Mouse (Mus musculus) hematopoietic stem cell, adult 5-6 weeks (primary cell): Measurements from ENCODE around the gene Pcnx. TPM values are rescaled to one million over a fixed set of nuclear protein-coding genes. Genes with fewer than 3 reads are reported as not detected.
A peak's percentile ranks its signal among the peaks of the same experiment; 100 is the strongest.

Experiments
- ATAC-seq, 2 experiments: fragments of 125-278 bp in 1 of 2; replicated peaks in 1 of 2; 2 replicates each; pipeline ENCODE4 v1.8.0; 2016 to 2017; ENCODE audit warnings: inconsistent platforms in 2 of 2, mild to moderate bottlenecking in 2 of 2, moderate number of reproducible peaks in 2 of 2, low read depth in 1 of 2, moderate TSS enrichment in 1 of 2; ENCODE audit not compliant: low FRiP score in 2 of 2, poor library complexity in 2 of 2, severe bottlenecking in 2 of 2, insufficient read depth in 1 of 2, low TSS enrichment in 1 of 2
- total RNA-seq: library from RNA; stranded (forward); fragments of 172-1452, 232-1000 nt; gene quantifications from 2 replicates; pipeline ENCODE4 v1.2.3, GENCODE M21; 2017

Gene Pcnx
- total RNA-seq, 1 experiment from 2014 or later = 12.1 TPM

DNA sequence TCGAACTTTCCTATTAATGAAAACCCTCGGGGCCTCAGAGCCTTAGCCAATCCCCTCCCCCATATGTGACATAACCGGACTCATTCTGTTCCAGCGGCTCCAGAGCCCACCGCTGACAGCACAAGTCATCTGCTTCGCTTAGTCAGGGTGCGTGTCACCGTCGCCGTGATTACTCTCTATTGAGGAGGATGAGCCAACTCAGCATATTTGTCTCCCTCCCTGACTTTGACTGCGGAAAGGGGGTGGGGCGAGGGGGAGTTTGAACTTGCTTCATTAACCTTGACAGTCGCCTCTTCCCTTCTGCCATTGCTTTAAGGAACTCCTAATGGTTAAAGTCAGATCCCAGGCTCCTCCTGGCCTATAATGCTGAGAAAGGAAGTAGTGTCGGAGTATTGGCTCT, 14.8 kb upstream of the Pcnx start:
- peak; percentile 37 to 62 for ATAC-seq

- ATAC-seq = no peak
Measured at GRCm38 (mm10) chr12:81849629-81850028, 10.2 kb upstream of the Pcnx start.

GRCm38 (mm10) chr12:81852551-81852950, 7.3 kb upstream of the Pcnx start:
- no peak for ATAC-seq

- no peak for ATAC-seq
Measured at GRCm38 (mm10) chr12:81852977-81853376, 6.8 kb upstream of the Pcnx start.

DNA sequence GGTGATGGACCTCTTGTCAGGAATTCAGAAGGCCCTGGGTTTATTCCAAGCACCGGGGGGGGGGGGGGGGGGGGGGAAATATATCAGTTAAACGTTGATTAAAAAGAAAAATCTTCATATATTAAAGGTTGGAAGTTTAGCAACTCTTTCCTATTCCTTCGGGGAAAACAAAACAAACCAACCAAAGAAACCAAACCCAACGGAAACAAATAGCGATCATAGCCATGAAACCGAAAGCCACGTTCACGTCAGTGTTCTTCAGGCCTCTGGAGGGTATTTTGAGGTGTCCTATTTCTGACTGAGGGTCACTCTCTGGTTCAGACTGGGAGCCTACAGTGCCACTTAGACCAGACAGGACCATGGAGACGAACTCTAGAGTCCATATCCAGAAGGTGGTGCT, 6.3 kb upstream of the Pcnx start:
- no peak for ATAC-seq

GRCm38 (mm10) chr12:81855031-81855430, 4.8 kb upstream of the Pcnx start:
- no peak for ATAC-seq

GRCm38 (mm10) chr12:81856696-81857095, 3.1 kb upstream of the Pcnx start:
- peak in 1 of 2 experiments; percentile 20; a peak in 1 of 4 replicates for ATAC-seq

DNA sequence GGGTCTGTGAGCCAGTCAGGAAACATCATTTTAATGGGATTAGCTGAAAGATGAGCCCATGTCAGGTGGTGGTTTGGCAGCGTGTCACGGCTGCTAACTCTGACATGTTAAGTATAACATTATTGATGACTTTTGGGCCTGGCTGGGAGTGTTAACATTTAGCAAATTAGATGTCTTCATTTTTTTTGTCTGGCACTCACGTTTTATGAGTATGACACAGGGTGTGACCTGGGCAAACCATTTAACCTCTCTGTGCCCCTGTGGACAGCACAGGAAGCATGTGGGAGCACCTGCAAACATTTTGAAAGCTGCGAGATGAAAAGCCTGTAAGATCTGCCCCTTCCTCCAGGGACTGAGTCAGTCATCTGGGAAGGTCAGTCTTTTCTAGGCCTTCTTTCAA, 2.6 kb upstream of the Pcnx start:
- no peak for ATAC-seq

- ATAC-seq = no peak
Measured at GRCm38 (mm10) chr12:81857978-81858569, 1.7 kb upstream of the Pcnx start.

DNA sequence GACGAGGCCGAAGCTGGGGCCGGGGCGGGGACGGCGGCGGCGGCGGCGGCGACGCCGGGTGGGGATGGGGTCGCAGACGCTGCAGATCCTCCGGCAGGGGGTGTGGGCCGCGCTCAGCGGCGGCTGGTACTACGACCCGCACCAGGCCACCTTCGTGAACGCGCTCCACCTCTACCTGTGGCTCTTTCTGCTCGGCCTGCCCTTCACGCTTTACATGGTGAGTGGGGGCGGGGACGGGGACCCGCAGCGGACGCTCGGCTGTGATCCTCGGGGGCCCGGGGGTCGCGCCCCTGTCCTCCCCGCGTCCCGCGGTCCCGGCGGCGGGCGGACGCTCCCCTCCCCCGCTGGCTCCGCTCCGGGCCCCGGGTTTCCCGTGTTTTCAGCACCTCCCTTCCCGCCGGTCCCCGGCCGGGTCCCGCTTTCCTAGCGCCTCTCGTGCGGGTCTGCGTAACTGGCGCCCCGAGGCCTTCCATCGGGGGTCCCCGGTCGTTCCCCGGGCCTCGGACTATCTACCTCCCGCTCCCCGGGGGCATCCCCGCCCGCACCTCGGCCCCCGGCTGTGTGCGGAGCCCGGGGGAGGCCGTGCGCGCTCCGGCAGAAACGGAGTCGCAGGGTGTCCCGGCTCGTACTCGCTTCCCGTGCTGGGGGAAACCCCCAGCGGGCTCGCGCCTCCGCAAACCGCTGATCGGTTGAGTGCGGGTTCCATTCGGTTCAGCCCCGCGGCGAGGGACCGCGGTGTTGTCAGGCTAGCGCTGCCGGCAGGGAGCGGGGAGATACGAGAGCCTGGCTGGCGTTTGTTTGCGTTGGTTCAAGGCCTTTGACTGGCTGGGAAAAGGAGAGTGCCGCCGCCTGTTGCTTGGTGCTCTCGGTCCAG, 722 bp downstream of the Pcnx start:
- ATAC-seq = peak; percentile 25 to 35

- no peak for ATAC-seq
Measured at GRCm38 (mm10) chr12:81861199-81862085, 1.6 kb downstream of the Pcnx start.

DNA sequence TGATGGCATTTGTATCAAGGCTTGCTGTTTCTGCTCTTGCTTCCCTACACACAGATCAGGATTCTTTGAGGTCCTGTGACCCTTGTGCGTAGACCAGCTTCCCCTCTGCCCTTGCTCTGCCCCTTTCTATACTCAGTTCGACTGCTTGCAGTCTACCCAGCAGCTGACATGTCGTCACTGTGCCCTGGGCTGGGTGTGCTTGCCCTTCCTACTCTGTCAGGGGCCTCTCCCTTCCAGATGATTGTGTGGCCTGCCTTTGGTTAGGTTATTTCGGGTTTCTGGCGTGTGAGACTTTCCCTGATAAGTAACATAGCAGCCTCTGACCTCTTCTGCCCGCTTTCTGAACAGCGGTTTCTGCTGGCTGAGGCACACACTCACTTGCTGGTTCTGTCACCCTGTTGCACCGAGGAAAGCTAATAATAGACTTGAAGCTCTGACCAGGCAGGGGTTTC, 2.6 kb downstream of the Pcnx start:
- 0 out of 4 replicates have a peak, but pooled peaks of 1 of the 2 experiments have one; percentile 8 for ATAC-seq

GRCm38 (mm10) chr12:81863949-81864348, 4.1 kb downstream of the Pcnx start:
- no peak for ATAC-seq

GRCm38 (mm10) chr12:81865183-81865582, 5.4 kb downstream of the Pcnx start:
- ATAC-seq = no peak

- ATAC-seq = no peak
Measured at GRCm38 (mm10) chr12:81867316-81867715, 7.5 kb downstream of the Pcnx start.

- ATAC-seq = no peak
Measured at GRCm38 (mm10) chr12:81869205-81869940, 9.6 kb downstream of the Pcnx start.

DNA sequence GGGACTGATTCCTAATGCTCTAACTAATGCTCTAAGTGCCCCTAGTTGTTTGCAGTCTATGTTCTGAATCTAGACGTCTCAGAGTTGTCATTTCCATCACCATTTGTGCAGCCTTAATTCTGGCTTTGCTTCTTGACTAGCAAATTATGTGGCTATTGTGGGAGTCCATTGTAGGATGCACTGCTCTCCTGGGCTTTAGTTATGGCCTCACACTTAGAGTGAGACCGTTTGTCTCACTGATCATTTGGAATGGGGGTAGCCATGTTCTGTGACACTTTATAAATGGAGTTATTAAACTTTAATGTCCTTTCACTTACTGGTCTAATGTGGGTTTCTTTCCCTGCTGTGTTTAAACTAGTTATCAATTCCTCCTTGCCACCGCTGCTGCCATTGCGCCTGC, 13.5 kb downstream of the Pcnx start:
- no peak for ATAC-seq
